Mouse (Mus musculus): ENCODE measurements around the gene B4galt1.

B4galt1 gene

DNA sequence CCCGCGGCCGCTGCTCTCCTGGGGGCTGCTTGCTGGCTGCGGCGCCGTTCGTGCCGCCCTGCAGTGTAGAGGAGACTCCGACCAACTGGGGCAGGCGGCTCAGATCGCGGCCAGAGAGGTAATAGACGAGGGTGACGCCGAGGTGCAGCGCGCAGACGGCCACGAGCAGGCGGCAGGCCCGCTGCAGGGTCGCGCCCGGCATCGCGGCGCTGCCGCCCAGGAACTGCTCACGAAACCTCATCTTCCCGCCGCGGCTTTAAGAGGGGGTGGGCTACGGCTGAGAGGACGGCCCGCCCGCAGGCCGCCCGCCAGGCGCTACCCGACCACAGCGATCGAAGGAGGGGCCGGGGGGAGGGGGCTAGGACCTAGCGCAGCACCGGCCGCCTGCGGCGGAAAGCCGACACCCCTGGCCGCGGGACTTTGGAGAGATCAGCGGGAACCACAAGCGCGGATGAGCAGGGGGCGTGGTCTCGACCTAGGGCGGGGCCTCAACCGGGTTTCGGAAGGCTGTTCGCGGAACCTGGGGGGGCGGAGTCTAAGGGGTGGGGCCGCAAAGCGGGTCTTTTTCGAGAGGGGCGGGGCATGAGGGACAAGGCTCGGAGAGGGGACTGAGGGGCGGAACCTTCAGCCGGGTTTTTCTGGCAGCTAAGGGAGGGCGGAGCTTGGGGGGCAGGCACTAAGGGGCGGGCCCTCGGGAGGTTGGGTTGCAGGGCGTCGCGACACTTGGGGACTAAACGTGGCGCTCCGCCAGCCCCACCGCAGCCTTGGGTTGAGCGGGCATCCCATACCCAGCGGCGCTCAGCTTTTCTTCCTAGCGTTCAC lies at the start of gene B4galt1:
B4galt1 (minus strand) TSS at position 441 of the 822 bp plus-strand sequence.
- DNase-seq (ENCODE audit: low spot score in 2 of 2), result peak; percentile 92 to 96

DNA sequence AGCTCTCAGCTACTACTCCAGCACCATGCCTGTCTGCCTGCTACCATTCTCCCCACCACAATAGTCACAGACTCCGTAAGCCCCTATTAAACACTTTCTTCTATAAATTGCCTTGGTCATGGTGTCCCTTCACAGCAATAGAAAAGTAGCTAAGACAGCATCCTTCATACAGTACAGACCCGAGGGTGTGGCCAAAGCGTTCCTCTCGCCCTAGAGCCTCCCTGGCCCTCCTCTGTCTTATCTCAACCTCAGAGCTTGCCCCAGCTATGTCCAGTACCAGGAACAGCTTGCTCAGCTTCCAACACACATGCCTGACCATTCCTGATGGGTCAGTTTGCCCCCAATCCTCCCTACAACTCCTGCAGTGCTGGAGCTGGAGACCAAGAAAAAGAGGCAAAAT lies 46.8 kb upstream of the B4galt1 start:
- DNase-seq (ENCODE audit: low spot score in 2 of 2), result no peak

DNA sequence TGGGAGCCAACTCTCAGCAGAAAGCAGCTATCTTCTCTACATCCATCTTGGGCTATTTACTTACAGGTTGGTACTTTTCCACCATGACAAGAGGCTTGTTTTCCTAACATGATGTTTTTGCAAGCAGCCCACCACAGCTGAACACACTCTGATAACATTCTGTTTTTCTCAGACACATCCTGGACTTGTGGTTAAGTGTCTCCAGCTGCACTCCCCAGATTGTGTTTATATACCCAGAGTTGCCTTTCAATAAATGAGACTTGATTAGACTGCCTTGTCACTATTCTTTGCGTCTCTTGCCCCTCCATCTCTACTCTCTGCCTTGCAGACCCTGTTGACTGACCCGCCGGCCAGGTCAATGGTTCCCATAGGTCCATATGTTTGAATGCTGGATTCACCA lies 46.3 kb upstream of the B4galt1 start:
- no peak for DNase-seq (ENCODE audit: low spot score in 2 of 2)

DNA sequence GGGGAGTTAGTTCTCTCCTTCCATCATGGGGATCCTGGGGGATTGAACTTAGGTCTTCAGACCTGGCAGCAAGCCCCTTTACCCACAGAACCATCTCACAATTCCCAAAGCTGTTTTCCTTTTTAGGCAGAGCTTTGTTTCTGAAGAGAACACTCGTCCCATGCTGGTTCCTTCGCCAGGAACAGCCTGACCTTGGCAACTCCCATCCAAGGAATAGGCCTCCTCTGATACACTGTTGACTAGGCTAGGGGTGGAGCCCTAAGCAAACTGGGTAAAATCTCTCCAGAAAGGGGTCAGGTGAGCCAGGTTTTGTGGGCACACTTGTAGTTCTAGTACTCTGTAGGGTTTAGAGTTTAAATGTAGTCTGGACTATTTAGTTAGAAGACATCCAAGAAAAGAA lies 45.5 kb upstream of the B4galt1 start:
- no peak for DNase-seq (ENCODE audit: low spot score in 2 of 2)

DNA sequence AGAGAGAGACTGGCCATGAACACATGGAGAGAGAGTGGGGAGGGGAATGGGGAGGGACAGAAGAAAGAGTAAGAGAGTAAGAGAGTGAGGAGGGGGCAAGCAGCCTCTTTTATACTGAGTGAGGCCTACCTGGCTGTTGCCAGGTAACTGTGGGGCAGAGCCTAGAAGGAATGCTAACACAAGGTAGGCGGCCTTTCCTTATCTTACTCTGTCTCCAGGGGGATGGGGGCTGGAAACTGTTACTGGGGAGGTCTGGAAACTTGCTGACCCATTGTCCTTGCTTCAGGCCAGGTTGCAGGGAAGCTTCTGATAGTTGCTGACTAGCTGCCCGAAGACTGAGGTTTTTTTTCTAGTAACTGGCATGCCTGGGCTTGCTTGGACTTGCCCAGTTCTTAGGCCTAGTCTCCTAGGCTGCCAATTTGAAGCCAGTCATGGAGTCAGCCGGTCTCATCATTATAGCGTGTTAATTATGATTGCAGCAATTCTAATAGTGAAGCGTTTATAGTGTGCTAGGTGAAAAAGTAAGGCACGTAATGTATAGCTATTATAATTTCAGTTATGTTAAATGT lies 44.8 kb upstream of the B4galt1 start:
- DNase-seq (ENCODE audit: low spot score in 2 of 2), result no peak

DNA sequence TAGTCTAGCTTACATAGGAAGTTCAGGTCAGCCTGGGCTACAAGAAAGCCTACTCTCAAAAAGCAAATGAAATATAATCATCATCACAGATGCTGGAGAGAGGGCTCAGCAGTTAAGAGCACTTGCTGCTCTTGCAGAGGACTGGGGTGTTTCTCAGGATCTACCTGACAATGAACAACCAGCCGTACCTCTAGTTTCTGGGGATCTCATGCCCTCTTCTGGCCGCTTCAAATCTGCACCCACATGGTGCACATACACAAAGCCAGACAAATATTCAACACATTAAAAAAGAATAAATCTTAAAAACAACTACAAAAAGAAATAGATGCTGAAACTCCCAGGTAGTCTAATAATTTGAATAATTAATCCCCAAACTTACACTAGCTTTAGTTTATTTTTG lies 41.8 kb upstream of the B4galt1 start:
- no peak for DNase-seq (ENCODE audit: low spot score in 2 of 2)

DNA sequence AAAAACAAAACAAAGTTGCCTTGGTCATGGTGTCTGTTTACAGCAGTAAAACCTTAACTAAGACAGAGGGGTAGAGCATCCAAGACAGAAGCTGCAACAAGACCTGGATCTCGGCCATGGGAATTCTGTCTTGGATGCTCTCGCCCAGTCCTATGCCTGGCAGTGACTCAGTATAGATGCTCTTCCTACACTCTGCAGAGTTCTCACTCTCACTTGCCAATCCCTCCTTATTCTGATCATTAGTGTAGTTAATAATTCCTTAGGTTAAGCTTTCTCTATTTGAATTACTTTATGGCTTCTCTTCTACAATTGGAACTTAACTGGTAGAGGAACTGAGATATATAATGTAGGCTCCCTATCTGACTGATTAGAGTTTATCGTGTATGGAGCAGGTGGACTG lies 41.3 kb upstream of the B4galt1 start:
- DNase-seq (ENCODE audit: low spot score in 2 of 2), result no peak

DNA sequence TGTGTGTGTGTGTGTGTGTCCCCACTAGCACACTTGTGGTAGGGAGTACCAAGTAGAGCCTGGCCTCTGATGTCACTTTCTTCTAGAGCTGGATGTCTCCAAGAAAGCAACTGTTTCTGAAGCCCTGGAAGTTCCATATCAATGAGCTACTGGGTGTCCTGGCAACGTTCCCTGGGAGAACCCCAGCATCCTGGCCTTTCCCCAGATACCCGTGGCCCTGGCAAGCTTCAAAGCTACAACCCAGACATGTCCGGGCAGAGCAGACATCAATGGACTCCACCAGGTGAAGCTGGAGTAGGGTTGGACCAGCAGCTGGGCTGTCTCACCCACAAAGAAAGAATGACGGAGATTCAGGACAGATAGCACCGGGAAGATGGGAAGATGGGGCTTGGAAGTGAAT lies 37.4 kb upstream of the B4galt1 start:
- no peak for DNase-seq (ENCODE audit: low spot score in 2 of 2)

DNA sequence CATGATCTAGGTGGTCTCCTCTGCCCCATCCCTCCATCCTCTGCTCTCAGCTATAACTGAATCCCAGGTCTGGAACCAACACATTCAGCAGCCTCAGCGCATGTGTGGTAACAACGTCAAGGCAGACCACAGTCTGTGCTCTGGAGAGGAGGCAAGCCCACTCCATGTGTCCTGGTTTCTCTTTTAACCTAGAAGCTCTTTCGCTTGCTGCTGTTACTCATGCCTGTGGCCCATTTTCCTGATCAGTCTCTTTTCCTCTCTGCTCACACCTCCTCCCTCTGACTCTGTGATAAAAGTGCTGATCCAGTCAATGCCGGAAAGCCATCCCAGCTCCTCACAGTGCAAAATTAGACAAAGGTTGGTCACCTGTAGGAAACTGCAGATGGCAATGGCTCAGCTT lies 36.2 kb upstream of the B4galt1 start:
- DNase-seq (ENCODE audit: low spot score in 2 of 2), result no peak

DNA sequence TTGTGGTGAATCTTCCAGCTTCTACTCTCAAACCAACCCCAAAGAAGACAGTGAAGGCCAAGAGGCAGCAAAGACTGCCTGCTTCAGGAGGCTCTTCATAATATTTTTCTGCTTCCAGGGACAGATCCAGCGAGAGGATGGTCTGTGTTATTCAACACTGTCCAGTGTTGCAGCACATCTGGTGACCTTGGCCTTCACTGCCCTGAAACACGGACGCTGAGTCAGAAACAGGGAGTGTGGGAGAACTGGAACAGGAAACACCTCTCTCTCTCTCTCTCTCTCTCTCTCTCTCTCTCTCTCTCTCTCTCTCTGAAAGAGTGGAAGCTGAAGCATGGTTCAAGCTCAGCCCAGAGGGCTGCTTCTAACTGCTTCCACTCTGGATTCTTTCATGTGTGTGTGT lies 35.4 kb upstream of the B4galt1 start:
- DNase-seq (ENCODE audit: low spot score in 2 of 2), result no peak

DNA sequence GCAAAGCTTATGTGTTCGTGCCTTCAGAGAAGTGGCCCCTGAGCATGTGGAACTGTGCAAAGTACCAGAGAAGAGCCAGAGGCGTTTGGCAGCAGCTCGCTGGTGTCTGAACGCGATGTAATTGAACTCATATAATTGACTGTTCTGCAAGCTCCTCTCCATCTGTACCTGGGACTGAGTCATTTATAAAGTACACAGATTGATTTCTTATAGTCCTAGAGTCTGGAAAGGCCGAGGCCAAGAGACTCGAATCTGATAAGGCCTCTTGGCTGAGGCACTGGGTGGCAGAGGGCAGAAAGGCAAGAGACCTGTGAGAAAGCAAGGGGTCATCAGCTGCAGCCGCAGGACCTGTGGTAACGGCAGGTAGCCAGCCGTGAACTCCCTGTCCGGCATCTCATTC lies 35.0 kb upstream of the B4galt1 start:
- DNase-seq (ENCODE audit: low spot score in 2 of 2), result no peak

DNA sequence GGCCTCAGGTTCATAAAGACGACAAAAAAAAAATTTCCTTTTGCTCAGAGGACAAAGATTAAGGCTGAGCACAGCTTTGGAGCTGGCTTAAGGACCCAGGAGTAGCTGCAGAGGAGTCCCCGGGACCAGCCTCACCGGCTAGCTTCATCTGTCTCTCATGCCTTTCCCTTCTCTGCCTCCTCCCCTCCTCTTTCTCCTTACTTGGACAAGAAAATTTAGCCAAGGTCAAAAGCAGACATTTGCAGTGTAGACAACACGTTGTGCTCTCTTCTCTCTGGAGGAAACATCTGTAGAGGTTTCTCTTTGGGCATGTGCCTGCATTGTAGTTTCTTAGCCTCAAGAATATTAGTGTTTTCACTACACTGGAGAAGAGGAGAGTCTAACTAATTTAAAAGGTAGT lies 32.1 kb upstream of the B4galt1 start:
- no peak for DNase-seq (ENCODE audit: low spot score in 2 of 2)

DNA sequence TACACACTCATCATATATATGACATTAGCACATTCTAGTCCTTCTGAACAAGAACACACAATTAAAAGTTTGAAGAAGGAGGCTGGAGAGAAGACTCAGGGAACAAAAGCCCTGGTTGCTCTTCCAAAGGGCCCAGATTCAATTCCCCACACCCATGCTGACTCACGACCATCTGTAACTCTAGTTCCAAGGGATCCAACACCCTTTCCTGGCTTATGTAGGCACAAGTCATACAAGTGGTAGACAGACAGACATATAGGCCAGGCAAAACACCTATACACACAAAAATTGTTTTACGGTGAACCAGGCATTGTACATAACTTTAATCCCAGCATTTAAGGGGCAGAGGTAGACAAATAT lies 31.3 kb upstream of the B4galt1 start:
- no peak for DNase-seq (ENCODE audit: low spot score in 2 of 2)

DNA sequence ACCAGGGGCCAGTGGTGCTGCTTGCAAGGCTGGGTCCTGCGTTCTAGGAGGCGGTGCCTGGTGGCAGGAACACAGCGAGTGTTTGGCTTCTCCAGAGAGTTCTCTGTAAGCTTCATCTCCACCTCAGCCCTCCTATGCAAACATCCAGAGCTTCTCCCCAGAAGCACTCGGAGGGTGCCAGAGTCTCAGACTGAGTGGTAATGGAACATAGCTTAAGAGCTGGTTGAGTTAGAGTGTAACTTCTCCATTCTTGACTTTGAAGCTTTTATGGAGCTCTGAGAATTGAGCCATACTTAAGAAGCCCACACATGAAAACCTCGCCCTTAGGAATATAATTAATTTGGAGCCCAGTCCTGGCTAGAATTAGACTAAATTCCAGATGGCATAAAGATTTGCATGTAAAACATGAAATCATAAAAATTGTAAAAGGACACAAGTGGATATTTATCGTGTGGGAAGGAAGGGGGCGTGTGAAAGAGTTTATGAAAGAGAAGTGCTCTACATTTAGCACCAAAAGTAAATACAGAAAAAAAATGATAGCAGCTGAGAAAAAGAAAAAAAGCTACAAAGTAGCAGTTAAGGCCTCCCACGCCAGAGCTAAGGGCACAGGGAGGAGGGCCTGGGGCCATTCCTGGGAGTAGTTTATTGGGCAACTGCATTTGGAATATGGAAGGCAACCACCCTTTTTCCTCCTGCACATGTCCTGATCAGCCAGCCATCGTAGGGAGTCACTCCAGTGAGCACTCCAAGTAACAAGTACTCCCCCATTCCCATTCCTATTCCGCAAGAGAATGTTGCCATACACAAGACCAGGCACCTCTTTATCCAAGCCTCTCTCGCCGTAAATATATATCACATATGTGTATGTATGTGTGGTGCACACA lies 30.7 kb upstream of the B4galt1 start:
- DNase-seq (ENCODE audit: low spot score in 2 of 2), result no peak

DNA sequence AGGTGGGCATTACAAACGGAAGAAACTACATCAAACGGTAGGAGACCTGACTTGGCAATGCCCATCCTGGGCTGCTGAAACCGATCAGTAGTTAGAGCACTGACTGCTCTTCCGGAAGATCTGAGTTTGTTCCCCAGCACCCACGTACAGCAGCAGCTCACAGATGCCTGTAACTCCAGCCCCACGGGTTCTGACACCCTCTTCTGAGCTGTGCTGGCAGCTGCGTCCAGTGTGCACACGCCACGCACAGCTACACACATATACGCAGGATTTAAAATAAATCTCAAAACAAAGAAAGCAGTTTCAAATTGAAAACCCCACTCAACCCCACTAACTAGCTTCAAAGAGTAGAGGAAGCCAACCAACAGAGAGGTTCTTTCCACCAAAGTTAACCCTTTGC lies 29.4 kb upstream of the B4galt1 start:
- no peak for DNase-seq (ENCODE audit: low spot score in 2 of 2)

DNA sequence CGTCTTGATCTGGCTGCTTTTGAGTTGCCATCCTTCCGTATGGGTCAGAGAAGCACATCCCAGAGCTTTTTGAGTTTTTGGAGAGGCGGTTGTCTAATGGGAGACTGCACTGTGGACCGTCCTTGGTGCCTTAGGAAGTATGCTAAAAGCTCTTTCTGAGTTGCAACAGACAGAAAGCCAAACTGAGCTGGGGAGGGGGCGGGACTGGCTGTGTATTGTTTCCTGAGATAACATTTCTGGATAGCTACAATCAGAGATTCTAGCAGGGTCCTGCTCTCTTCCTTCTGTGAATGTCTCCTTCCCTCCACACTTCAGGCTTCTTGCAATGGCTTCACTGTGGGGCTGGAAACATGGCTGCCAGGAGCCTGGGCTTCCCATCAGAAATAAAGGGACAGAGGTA lies 23.7 kb upstream of the B4galt1 start:
- no peak for DNase-seq (ENCODE audit: low spot score in 2 of 2)

DNA sequence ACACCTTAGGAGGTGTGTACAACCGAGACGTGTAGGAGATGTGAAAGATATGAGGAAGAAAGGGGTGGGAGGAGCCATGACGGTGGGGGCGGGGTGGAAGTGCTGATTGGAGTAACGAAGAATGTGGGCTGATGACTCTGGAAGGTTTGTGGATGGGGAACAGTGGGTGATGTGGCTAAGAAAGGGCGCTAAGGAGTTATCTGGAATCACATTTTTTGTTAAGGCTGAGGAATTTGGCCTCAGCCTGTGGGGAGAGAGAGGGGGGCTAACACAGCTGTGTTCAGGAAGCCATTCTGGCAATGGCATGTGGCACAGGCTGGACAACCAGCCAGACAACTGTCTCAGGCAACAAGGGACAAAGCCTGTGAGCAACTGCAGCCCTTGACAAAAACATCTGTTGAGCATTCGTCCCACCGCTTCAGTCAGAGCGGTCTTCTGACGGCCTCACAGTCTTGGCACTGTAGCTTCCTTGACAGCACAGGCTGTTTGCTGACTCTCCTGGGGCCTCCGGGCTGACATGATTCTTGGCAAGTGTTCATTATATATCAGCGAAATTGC lies 23.1 kb upstream of the B4galt1 start:
- DNase-seq (ENCODE audit: low spot score in 2 of 2), result peak in 1 of 2 experiments; percentile 54

DNA sequence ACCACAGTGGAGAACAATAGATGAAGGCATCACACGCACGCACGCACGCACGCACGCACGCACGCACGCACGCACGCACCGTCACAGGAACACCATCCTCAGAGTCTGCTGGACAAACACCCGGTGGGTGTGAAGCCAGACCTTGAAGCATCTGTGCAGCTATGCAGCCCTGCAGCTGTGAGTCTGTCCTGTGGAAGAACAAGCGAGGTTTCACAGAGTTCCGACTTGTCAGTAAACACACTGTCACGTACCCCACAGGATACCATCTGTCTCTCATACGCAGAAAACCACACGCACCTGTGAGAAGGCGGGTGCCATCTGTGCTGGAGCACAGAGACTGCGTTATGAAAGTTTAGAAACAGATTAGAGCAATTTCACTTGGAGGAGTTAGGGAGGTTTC lies 22.0 kb upstream of the B4galt1 start:
- DNase-seq (ENCODE audit: low spot score in 2 of 2), result no peak

DNA sequence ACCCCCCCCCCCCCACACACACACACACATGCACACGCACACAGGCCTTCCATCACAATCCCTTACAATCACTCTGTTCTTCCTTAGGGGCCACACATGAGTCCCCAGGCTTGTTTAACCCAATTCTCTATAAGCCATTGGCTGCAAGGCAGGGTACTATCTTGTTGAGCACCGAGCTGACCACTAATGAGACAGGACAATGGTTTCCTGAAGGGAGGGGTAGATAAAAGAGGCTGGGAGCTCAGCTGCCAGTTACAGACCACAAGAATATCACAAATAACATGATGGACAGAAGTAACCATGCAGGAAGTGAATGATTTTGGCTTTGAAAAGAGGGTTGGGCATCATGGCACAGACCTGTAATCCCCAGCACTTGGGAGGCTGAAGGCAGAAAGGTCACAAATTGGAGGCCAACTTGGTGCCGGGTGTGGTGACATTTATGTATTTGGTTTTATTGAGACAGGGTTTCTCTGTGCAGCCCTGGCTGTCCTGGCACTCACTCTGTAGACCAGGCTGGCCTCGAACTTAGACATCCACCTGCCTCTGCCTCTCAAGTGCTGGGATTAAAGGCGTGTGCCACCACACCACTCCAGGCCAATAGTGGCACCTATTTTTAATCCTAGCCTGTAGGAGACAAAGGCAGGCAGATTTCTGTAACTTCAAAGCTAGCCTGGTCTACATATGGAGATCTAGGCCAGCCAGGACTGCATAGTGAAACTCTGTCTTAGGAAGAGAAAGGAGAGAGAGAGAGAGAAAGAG lies 21.2 kb upstream of the B4galt1 start:
- no peak for DNase-seq (ENCODE audit: low spot score in 2 of 2)

DNA sequence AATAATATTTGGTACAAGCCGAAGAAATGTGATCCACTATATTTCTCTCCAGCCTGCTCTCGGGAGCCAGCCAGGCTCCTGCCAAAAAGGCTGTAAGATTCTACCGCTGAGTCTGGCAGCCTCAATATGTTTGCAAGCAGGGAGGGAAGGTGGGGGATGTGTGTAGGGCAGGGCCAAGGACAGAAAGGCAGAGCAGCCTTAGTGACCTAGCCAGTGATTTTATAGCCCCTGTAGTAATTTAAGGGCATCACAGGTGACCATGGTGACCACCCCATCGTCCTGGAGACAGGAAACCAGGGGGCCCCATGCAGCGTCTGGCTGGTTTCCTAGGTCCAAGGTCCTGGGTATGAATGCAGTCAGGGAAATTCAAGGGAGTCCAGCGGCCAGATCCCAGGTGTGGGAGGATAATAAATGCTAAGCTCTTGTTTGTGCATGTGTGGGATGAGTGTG lies 20.4 kb upstream of the B4galt1 start:
- peak in 1 of 2 experiments; percentile 13 for DNase-seq (ENCODE audit: low spot score in 2 of 2)

DNA sequence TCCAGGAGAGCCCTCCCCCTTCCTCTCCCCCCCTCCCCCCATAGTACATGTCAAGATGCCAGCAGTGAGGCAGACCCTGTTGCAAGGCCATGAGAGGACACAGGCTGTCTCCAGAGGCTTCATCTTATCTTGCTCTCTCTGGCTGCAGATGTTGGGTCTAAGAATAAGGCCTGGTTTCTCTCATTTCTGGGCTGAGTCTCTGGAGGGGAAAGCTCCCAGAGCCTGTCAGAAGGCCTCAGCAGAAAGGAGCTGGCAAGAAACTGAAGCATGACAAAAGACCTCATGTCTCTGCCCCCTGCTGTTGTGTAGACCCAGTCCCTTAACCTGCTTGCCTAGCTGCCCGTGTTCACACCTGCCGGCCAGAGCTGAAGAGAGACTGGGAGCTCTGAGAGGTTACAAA lies 19.5 kb upstream of the B4galt1 start:
- DNase-seq (ENCODE audit: low spot score in 2 of 2), result no peak

DNA sequence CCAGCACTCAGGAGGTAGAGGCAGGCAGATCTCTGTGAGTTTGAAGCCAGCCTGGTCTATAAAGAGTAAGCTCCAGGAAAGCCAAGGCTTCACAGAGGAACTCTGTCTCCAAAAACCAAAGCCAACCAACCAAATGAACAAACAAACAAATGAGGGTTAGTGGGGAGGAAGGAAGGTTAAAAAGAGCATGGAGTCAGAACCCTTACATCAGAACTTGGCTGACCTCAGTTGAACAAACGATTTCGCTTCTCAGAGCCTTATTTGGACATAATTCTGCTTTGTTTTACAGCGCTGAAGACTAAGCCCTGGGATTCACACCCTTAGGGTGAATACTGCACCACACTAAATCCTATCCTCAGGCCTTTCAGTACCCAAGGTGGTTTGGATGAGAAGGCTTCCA lies 18.3 kb upstream of the B4galt1 start:
- DNase-seq (ENCODE audit: low spot score in 2 of 2), result no peak
